Mouse (Mus musculus): ENCODE data around the gene Akap8l. TPM values are rescaled to one million over a fixed set of nuclear protein-coding genes. Genes with fewer than 3 reads are reported as not detected.

Gene Akap8l
- polyA plus RNA-seq, 1 experiment from 2014 or later, result 84.7 TPM

DNA sequence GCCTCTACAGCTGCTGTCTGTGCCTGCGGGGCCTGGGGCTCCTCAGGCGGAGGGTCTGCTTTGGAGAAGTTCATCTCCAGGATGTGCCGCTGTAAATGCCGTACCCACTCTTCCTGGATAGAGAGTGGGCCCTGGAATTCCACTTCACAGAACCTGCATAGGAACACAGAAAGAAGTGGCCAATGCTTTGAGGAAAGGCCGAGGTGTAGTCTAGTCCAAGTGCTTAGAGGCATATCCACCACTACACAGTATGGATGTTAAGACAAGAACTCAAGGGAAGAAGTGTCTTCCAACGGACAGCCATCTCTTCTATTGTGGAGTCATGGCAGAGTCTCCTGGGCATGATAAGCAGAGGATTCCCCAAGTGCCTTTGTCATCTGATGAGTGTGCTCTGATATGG is 4.6 kb upstream of the Akap8l start:
- peaks cover 66% of the 10 kb centered on the region for H3K36me3 ChIP-seq
- no peaks in the 10 kb centered on the region for H3K9me3 ChIP-seq
- 84% methylated on average over 6 of the region's 6 CpGs for WGBS
- peaks cover 9% of the 10 kb centered on the region; the same call in 1 of the 2 replicates for H3K4me1 ChIP-seq
- DNase-seq (ENCODE audit: low spot score), result peak; percentile 50
- H3K4me3 ChIP-seq, result no peak overlapping the region
- H3K27me3 ChIP-seq (ENCODE audit: insufficient read depth, poor library complexity, severe bottlenecking), result no peaks in the 10 kb centered on the region
- H3K27ac ChIP-seq, result no peak overlapping the region

- Histone ChIP-seq H3K27ac (no peak overlapping the region), H3K36me3 (peaks cover 58% of the 10 kb centered on the region), H3K4me1 (peaks cover 15% of the 10 kb centered on the region), H3K9me3 (no peaks in the 10 kb centered on the region), H3K27me3 (ENCODE audit: insufficient read depth, poor library complexity, severe bottlenecking) (no peaks in the 10 kb centered on the region), H3K4me3 (no peak overlapping the region)
- peak; percentile 73 for DNase-seq (ENCODE audit: low spot score)
- WGBS, result 62% methylated on average over 5 of the region's 5 CpGs
These were observed 3.8 kb upstream of the Akap8l start for GRCm38 (mm10) chr17:32354211-32354610.

- no peaks in the 10 kb centered on the region for H3K27me3 ChIP-seq (ENCODE audit: insufficient read depth, poor library complexity, severe bottlenecking)
- H3K36me3 ChIP-seq, result peaks cover 53% of the 10 kb centered on the region
- peak; percentile 66 for DNase-seq (ENCODE audit: low spot score)
- no peaks in the 10 kb centered on the region for H3K9me3 ChIP-seq
- H3K27ac ChIP-seq, result no peak overlapping the region
- H3K4me3 ChIP-seq, result no peak overlapping the region
- H3K4me1 ChIP-seq, result peaks cover 19% of the 10 kb centered on the region
- 90% methylated on average over 4 of the region's 4 CpGs for WGBS
These were observed 3.3 kb upstream of the Akap8l start for GRCm38 (mm10) chr17:32353696-32354095.

- Histone ChIP-seq H3K4me1 (peaks cover 27% of the 10 kb centered on the region), H3K9me3 (no peaks in the 10 kb centered on the region), H3K36me3 (peaks cover 33% of the 10 kb centered on the region), H3K4me3 (no peak overlapping the region), H3K27me3 (ENCODE audit: insufficient read depth, poor library complexity, severe bottlenecking) (no peaks in the 10 kb centered on the region), H3K27ac (no peak overlapping the region)
- DNase-seq (ENCODE audit: low spot score), result no peak
These were observed 1.3 kb upstream of the Akap8l start for GRCm38 (mm10) chr17:32351726-32352125.

DNA sequence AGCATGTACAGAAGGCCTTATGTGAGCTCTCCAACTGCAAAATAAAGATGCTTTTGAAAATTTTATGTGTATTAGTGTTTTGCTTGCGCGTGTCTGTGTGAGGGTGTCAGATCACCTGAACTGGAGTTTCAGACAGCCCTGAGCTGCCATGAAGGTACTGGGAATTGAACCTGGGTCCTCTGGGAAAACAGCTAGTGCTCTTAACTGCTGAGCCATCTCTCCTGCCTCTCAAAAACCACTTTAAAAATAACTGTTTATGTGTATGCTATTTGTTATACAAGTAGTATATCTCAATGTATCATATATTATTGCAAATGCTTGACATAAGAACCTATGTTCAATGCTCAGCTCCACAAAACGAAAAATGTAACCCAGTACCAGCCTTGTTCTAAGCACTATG is 862 bp upstream of the Akap8l start:
- no peak for DNase-seq (ENCODE audit: low spot score)
- 73% methylated on average over 3 of the region's 3 CpGs for WGBS
- Histone ChIP-seq H3K4me3 (peak overlapping the region; percentile 93; the same call in 1 of the 2 replicates), H3K9me3 (no peaks in the 10 kb centered on the region), H3K4me1 (peaks cover 27% of the 10 kb centered on the region), H3K27ac (peak overlapping the region; percentile 17; the same call in 1 of the 2 replicates), H3K36me3 (peaks cover 28% of the 10 kb centered on the region), H3K27me3 (ENCODE audit: insufficient read depth, poor library complexity, severe bottlenecking) (no peaks in the 10 kb centered on the region)

GRCm38 (mm10) chr17:32349851-32350381 is 491 bp downstream of the Akap8l start:
- H3K9me3 ChIP-seq, result no peaks in the 10 kb centered on the region
- H3K36me3 ChIP-seq, result peaks cover 18% of the 10 kb centered on the region
- H3K27ac ChIP-seq, result peak overlapping the region; percentile 90
- WGBS, result under 1% methylated on average over 24 of the region's 24 CpGs
- no peaks in the 10 kb centered on the region for H3K27me3 ChIP-seq (ENCODE audit: insufficient read depth, poor library complexity, severe bottlenecking)
- H3K4me1 ChIP-seq, result peaks cover 27% of the 10 kb centered on the region
- no peak for DNase-seq (ENCODE audit: low spot score)
- H3K4me3 ChIP-seq, result peak overlapping the region; percentile 93

GRCm38 (mm10) chr17:32349037-32349732 is 1.2 kb downstream of the Akap8l start:
- H3K27me3 ChIP-seq (ENCODE audit: insufficient read depth, poor library complexity, severe bottlenecking), result no peaks in the 10 kb centered on the region
- peaks cover 21% of the 10 kb centered on the region for H3K4me1 ChIP-seq
- WGBS, result 7% methylated on average over 4 of the region's 4 CpGs
- H3K4me3 ChIP-seq, result peak overlapping the region; percentile 93
- no peaks in the 10 kb centered on the region for H3K9me3 ChIP-seq
- DNase-seq (ENCODE audit: low spot score), result no peak
- H3K36me3 ChIP-seq, result peaks cover 18% of the 10 kb centered on the region
- peak overlapping the region; percentile 90 for H3K27ac ChIP-seq

DNA sequence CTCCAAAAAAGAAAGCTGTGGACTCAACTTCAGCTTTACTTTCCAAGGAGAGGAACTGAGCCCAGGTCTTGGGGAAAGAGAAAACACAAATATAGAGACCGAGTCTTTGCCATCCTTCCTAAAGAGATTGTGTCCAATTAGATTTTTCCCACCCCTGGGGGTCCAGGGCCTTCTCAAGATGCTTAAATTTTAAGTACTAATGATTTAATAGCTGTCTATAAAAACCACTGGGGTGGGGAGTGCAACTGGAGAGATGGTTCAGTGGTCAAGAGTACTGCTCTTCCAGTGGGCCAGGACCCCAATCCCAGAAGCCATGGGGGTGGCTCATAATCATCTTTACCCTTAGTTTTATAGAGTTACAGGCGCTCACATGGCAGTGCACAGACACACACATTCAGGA is 2.0 kb downstream of the Akap8l start:
- no peak overlapping the region for H3K27ac ChIP-seq
- peaks cover 20% of the 10 kb centered on the region for H3K4me1 ChIP-seq
- 84% methylated on average over 2 of the region's 2 CpGs for WGBS
- DNase-seq (ENCODE audit: low spot score), result no peak
- no peak overlapping the region for H3K4me3 ChIP-seq
- no peaks in the 10 kb centered on the region for H3K27me3 ChIP-seq (ENCODE audit: insufficient read depth, poor library complexity, severe bottlenecking)
- H3K9me3 ChIP-seq, result no peaks in the 10 kb centered on the region
- peaks cover 18% of the 10 kb centered on the region for H3K36me3 ChIP-seq

- Histone ChIP-seq H3K9me3 (no peaks in the 10 kb centered on the region), H3K27ac (no peak overlapping the region), H3K4me3 (no peak overlapping the region), H3K27me3 (ENCODE audit: insufficient read depth, poor library complexity, severe bottlenecking) (no peaks in the 10 kb centered on the region), H3K36me3 (peaks cover 65% of the 10 kb centered on the region), H3K4me1 (peaks cover 11% of the 10 kb centered on the region; the same call in 1 of the 2 replicates)
- 85% methylated on average over 1 of the region's 1 CpGs for WGBS
- no peak for DNase-seq (ENCODE audit: low spot score)
These were observed 9.3 kb downstream of the Akap8l start for GRCm38 (mm10) chr17:32341102-32341501.

DNA sequence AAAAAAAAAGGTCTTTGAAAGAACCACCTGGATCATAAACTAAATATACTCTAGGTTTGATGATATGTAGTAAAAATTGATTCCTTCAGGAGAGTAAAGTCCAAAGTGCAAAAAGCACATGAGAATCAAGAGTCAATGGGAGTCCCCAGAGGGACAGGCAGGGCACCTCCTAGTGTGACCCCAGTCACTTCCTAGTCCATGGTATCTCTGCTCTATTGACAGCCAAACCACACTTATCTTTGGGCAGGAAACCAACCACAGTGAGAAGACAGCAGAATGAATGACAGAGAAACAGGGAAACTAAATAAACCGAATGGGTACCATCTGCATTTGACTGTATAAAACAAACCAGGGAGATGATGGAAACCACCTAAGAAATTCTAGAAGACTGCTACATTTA is 10.3 kb downstream of the Akap8l start:
- Histone ChIP-seq H3K4me3 (no peak overlapping the region), H3K9me3 (no peaks in the 10 kb centered on the region), H3K4me1 (peaks cover 11% of the 10 kb centered on the region; the same call in 1 of the 2 replicates), H3K27ac (no peak overlapping the region), H3K27me3 (ENCODE audit: insufficient read depth, poor library complexity, severe bottlenecking) (no peaks in the 10 kb centered on the region), H3K36me3 (peaks cover 73% of the 10 kb centered on the region)
- no peak for DNase-seq (ENCODE audit: low spot score)
- 58% methylated on average over 1 of the region's 1 CpGs for WGBS

- 72% methylated on average over 2 of the region's 2 CpGs for WGBS
- H3K27ac ChIP-seq, result no peak overlapping the region
These were observed 14.5 kb downstream of the Akap8l start for GRCm38 (mm10) chr17:32335869-32336268.

GRCm38 (mm10) chr17:32334921-32335320 is 15.5 kb downstream of the Akap8l start:
- Histone ChIP-seq H3K4me3 (no peak overlapping the region), H3K9me3 (no peaks in the 10 kb centered on the region), H3K36me3 (peaks cover 81% of the 10 kb centered on the region), H3K27me3 (ENCODE audit: insufficient read depth, poor library complexity, severe bottlenecking) (no peaks in the 10 kb centered on the region), H3K27ac (no peak overlapping the region), H3K4me1 (peaks cover 19% of the 10 kb centered on the region)
- no peak for DNase-seq (ENCODE audit: low spot score)
- 96% methylated on average over 12 of the region's 12 CpGs for whole genome bisulfite sequencing

More at GRCm38 (mm10) chr17:32335869-32336268, 14.5 kb downstream of the Akap8l start:
- peaks cover 84% of the 10 kb centered on the region for H3K36me3 ChIP-seq
- H3K4me3 ChIP-seq, result no peak overlapping the region
- H3K27me3 ChIP-seq (ENCODE audit: insufficient read depth, poor library complexity, severe bottlenecking), result no peaks in the 10 kb centered on the region
- DNase-seq (ENCODE audit: low spot score), result no peak
- H3K4me1 ChIP-seq, result peaks cover 26% of the 10 kb centered on the region
- no peaks in the 10 kb centered on the region for H3K9me3 ChIP-seq

GRCm38 (mm10) chr17:32333675-32334303 is 16.6 kb downstream of the Akap8l start:
- peak overlapping the region; percentile 8; the same call in 1 of the 2 replicates for H3K4me3 ChIP-seq
- no peaks in the 10 kb centered on the region for H3K27me3 ChIP-seq (ENCODE audit: insufficient read depth, poor library complexity, severe bottlenecking)
- DNase-seq (ENCODE audit: low spot score), result no peak
- H3K4me1 ChIP-seq, result peaks cover 19% of the 10 kb centered on the region
- H3K27ac ChIP-seq, result peak overlapping the region; percentile 52
- no peaks in the 10 kb centered on the region for H3K9me3 ChIP-seq
- H3K36me3 ChIP-seq, result peaks cover 84% of the 10 kb centered on the region
- 67% methylated on average over 31 of the region's 31 CpGs for WGBS

Data from heart, embryonic 10.5 days (tissue).